Mouse (Mus musculus): ENCODE measurements around the gene Spink4.
"Not testable (repeated sequence)": the region's sequence is repeated elsewhere in the genome, so short reads cannot be mapped to it uniquely, and the experiment has no call there.

The Spink4 gene

GRCm38 (mm10) chr4:40908261-40908969 is 11.4 kb upstream of the Spink4 start:
- no peak for DNase-seq

GRCm38 (mm10) chr4:40914287-40914867 is 5.5 kb upstream of the Spink4 start:
- DNase-seq: no peak

GRCm38 (mm10) chr4:40915947-40916346 is 3.9 kb upstream of the Spink4 start:
- DNase-seq: no peak

GRCm38 (mm10) chr4:40916592-40917155 is 3.2 kb upstream of the Spink4 start:
- no peak for DNase-seq

- DNase-seq: no peak
Observed at GRCm38 (mm10) chr4:40920576-40920975, 724 bp downstream of the Spink4 start.

- no peak for DNase-seq
Observed at GRCm38 (mm10) chr4:40921288-40921687, 1.4 kb downstream of the Spink4 start.

GRCm38 (mm10) chr4:40923087-40923651 is 3.3 kb downstream of the Spink4 start:
- DNase-seq: no peak

- no peak for DNase-seq
Observed at GRCm38 (mm10) chr4:40925568-40925967, 5.7 kb downstream of the Spink4 start.

- DNase-seq: no peak
Observed at GRCm38 (mm10) chr4:40929046-40929445, 9.2 kb downstream of the Spink4 start.

GRCm38 (mm10) chr4:40933694-40934093 is 13.8 kb downstream of the Spink4 start:
- no peak for DNase-seq

- DNase-seq: not testable (repeated sequence)
Observed at GRCm38 (mm10) chr4:40934369-40934768, 14.5 kb downstream of the Spink4 start.

GRCm38 (mm10) chr4:40936175-40936839 is 16.5 kb downstream of the Spink4 start:
- DNase-seq: peak; percentile 39

- DNase-seq: no peak
Observed at GRCm38 (mm10) chr4:40938793-40939192, 18.9 kb downstream of the Spink4 start.

- DNase-seq: no peak
Observed at GRCm38 (mm10) chr4:40943651-40944050, 23.8 kb downstream of the Spink4 start.

GRCm38 (mm10) chr4:40946516-40947121 is 26.8 kb downstream of the Spink4 start:
- DNase-seq: no peak

- no peak for DNase-seq
Observed at GRCm38 (mm10) chr4:40947565-40948159, 27.8 kb downstream of the Spink4 start.

- DNase-seq: peak; percentile 99
Observed at GRCm38 (mm10) chr4:40948160-40948708, 28.4 kb downstream of the Spink4 start, which contains the start of the genes Bag1 and Chmp5. Gene Bag1, minus strand, starts transcription at chr4:40948294. Gene Chmp5, plus strand, starts transcription at chr4:40948407.

GRCm38 (mm10) chr4:40953521-40953920 is 33.7 kb downstream of the Spink4 start:
- no peak for DNase-seq

GRCm38 (mm10) chr4:40955942-40956341 is 36.1 kb downstream of the Spink4 start:
- no peak for DNase-seq

GRCm38 (mm10) chr4:40963536-40963935 is 43.7 kb downstream of the Spink4 start:
- no peak for DNase-seq

- DNase-seq: no peak
Observed at GRCm38 (mm10) chr4:40969161-40969560, 49.3 kb downstream of the Spink4 start.
